ENCODE assay signal across 11 mouse cellular contexts in genomic region chr3:107261851-107262165, GRCm38 (mm10). TPM values are rescaled to one million over a fixed set of nuclear protein-coding genes. Genes with fewer than 3 reads are reported as not detected.
A peak's percentile ranks its signal among the peaks of the same experiment; 100 is the strongest.
DNase-seq lines count a peak whose midpoint lies in the region; ATAC-seq lines count a peak whose summit lies in the region.
"Had no signal": no experiment of that assay in that cellular context is flagged by ENCODE, and none has a peak within 500 bp of the region (broad histone marks: within the 10 kb centered on the region; RNA-seq: fewer than 3 reads in every experiment).

No protein-coding gene starts in this region.

- H3K27me3 ChIP-seq in hindbrain, embryonic 15.5 days: no peaks in the 10 kb centered on the region

- intact Hi-C loops in heart, postnatal 36 days (cut with DNase I): no loop called here
- intact Hi-C loops in heart, postnatal 14 days (cut with DNase I): no loop called here

- WGBS in hindbrain, embryonic 15.5 days: 19% methylated on average over 7 of the region's 7 CpGs

- no peaks in the 10 kb centered on the region for H3K9me3 ChIP-seq in hindbrain, embryonic 15.5 days

- no peak overlapping the region for H3K4me3 ChIP-seq in hindbrain, embryonic 15.5 days

- H3K36me3 ChIP-seq in hindbrain, embryonic 15.5 days: no peaks in the 10 kb centered on the region

- H3K4me1 ChIP-seq in hindbrain, embryonic 15.5 days (replicated peaks): peaks cover 23% of the 10 kb centered on the region

- DNase-seq in heart, postnatal 36 days: peak; percentile 24 to 32
- DNase-seq in heart, postnatal 14 days: no peak
- DNase-seq in spleen, postnatal 36 days (ENCODE audit: low spot score in 2 of 2): peak; percentile 36 to 40
- no peak for DNase-seq in spleen, postnatal 4 days (ENCODE audit: low spot score in 2 of 2)
- peak; percentile 58 for DNase-seq in skeletal muscle tissue, adult 2 months (ENCODE audit: low read depth, low spot score)
- DNase-seq in thymus, adult 18-20 months: no peak
- DNase-seq in left cerebral cortex, adult 18-20 months (ENCODE audit: low spot score in 2 of 2): no peak

- H3K9ac ChIP-seq in hindbrain, embryonic 15.5 days: no peak overlapping the region

- no peak overlapping the region for H3K4me2 ChIP-seq in hindbrain, embryonic 15.5 days

- H3K27ac ChIP-seq in hindbrain, embryonic 15.5 days (replicated peaks): no peak overlapping the region

- peak; percentile 31; the same call in 1 of the 2 replicates for ATAC-seq in hindbrain, embryonic 15.5 days (ENCODE audit: low FRiP score, low read depth)
- ATAC-seq: intestine, postnatal 0 days had no signal

RNA-seq across cellular contexts. Expression of gene Lamtor5, which starts 16.9 kb away (rescaled TPM):
- total RNA-seq in heart, postnatal 36 days (2021): 10 to 100 TPM; 67.9 to 68.2 TPM
- 10 to 100 TPM; 63.2 to 71.3 TPM for total RNA-seq in heart, postnatal 14 days (2021)
- 176 and 186 TPM in 2 replicates for polyA plus RNA-seq in hindbrain, embryonic 15.5 days (2015; fragmentation: Nextera tagmentation; extraction: Ambion mirVana)
- total RNA-seq in left cerebral cortex, adult 18-20 months (2021): 10 to 100 TPM; 63.6 to 70.6 TPM

RNA-seq across cellular contexts. Expression of gene Prok1, which starts 22.3 kb away (rescaled TPM):
- not detected for total RNA-seq in heart, postnatal 36 days (2021)
- total RNA-seq in heart, postnatal 14 days (2021): not detected
- not detected in 2 replicates for polyA plus RNA-seq in hindbrain, embryonic 15.5 days (2015; fragmentation: Nextera tagmentation; extraction: Ambion mirVana)
- under 1 TPM in 1 of 2 experiments, not detected in 1; 0.14 TPM for total RNA-seq in left cerebral cortex, adult 18-20 months (2021)
- total RNA-seq: ES-E14 had no signal
- polyA plus RNA-seq: intestine, postnatal 0 days had no signal

RNA-seq across cellular contexts. Expression of gene Slc16a4, which starts 29.2 kb away (rescaled TPM):
- total RNA-seq in heart, postnatal 36 days (2021): under 1 TPM; 0.64 to 0.70 TPM
- total RNA-seq in heart, postnatal 14 days (2021): under 1 TPM; 0.37 to 0.60 TPM
- 2.5 and 2.6 TPM in 2 replicates for polyA plus RNA-seq in hindbrain, embryonic 15.5 days (2015; fragmentation: Nextera tagmentation; extraction: Ambion mirVana)
- under 1 TPM; 0.77 to 0.82 TPM for total RNA-seq in left cerebral cortex, adult 18-20 months (2021)
- total RNA-seq: liver, adult 2 months had no signal
- polyA plus RNA-seq: liver, adult 2 months had no signal

RNA-seq across cellular contexts. Expression of gene A630076J17Rik, which starts 31.4 kb away (rescaled TPM):
- total RNA-seq in heart, postnatal 36 days (2021): not detected
- total RNA-seq in heart, postnatal 14 days (2021): not detected
- 0.12 and 0.40 TPM in 2 replicates for polyA plus RNA-seq in hindbrain, embryonic 15.5 days (2015; fragmentation: Nextera tagmentation; extraction: Ambion mirVana)
- total RNA-seq in left cerebral cortex, adult 18-20 months (2021): not detected
- total RNA-seq: ES-E14; liver, adult 2 months had no signal
- polyA plus RNA-seq: liver, adult 2 months had no signal

RNA-seq across cellular contexts. Expression of gene Cym, which starts 40.3 kb away (rescaled TPM):
- total RNA-seq in heart, postnatal 36 days (2021): not detected
- total RNA-seq in heart, postnatal 14 days (2021): not detected
- polyA plus RNA-seq in hindbrain, embryonic 15.5 days (2015; fragmentation: Nextera tagmentation; extraction: Ambion mirVana): 4.5 TPM in 1 of 2 replicates, not detected in the other
- total RNA-seq in left cerebral cortex, adult 18-20 months (2021): not detected
- total RNA-seq: ES-E14 had no signal
- polyA plus RNA-seq: liver, adult 2 months had no signal

Comparison
In these comparisons a context has a peak if more than half of its experiments do, and no peak if none do; other contexts are left out.
1. DNase-seq: peak in heart, postnatal 36 days (2 of 2), spleen, postnatal 36 days (2 of 2) and skeletal muscle tissue, adult 2 months (single experiment); none in heart, postnatal 14 days (0 of 2), spleen, postnatal 4 days (0 of 2), thymus, adult 18-20 months (0 of 2) and left cerebral cortex, adult 18-20 months (0 of 2).